Mouse (Mus musculus): ENCODE measurements around the gene Prrx2.

DNA sequence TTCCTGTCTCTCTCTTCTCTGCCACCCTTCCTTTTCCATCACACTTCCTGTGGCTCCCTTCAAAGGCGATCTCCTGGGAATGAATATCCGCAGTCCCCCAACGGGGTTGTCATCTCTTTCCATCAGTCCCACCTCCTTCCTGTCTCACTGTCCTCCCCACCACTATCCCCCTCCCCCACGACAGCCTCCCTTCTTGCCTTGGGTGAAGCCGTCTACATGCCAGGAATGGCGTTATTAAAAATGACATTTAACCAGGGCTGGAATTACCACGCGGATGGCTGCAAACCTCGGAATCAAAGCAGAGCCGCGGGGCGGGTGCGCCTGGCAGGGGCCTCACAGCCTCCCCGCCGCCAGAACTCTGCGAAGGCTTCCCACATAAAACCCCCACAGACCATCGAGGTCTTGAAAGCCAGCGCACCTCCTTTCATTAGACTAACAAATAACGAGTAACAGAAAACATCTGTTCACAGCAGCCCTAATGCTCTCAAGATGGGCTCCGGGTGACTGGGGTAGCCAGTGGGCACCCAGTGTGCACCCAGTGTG lies 18.1 kb downstream of the Prrx2 start:
- TF ChIP-seq POLR2A (IDR thresholded peaks at IDR 0.05; ENCODE audit: low read depth, low read length): no peak
- no peak for TF ChIP-seq CTCF (IDR thresholded peaks at IDR 0.05; ENCODE audit: extremely low read depth, insufficient read depth, insufficient read length, insufficient replicate concordance)

Data from spleen, adult 2 months (tissue).